Mouse (Mus musculus): Measurements from ENCODE around the gene Eef1g.

- TF ChIP-seq EP300 (IDR thresholded peaks at IDR 0.05): no peak
- no peak for TF ChIP-seq CTCF (IDR thresholded peaks at IDR 0.05)
Measured at GRCm38 (mm10) chr19:8941136-8941514, 25.7 kb upstream of the Eef1g start.

Measured in lung, postnatal 0 days (tissue).